Mouse (Mus musculus): Measurements from ENCODE around the gene Nrxn3. TPM values are rescaled to one million over a fixed set of nuclear protein-coding genes. Genes with fewer than 3 reads are reported as not detected.

The Nrxn3 gene
- polyA plus RNA-seq, 1 experiment from 2014 or later = 0.72 TPM

DNA sequence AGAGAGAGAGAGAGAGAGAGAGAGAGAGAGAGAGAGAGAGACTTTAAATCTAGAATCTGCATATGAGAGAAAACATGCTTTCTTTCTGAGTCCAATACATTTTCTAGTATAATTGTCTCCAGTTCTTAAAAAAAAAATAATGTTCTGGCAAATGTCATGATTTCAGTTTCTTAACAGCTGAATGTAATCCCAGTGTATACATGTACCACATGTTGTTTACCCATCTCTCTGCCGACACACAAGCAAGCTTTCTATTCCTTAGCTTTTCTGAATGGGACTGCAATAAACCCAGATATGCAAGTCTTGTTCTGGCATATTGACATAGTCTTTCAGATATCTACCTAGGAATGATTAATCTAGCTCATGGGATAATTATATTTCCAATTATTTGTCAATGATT lies 1256.5 kb downstream of the Nrxn3 start:
- H3K4me3 ChIP-seq (ENCODE audit: low read depth, low read length) = no peak overlapping the region
- TF ChIP-seq CTCF (IDR thresholded peaks at IDR 0.05; ENCODE audit: low read depth) (no peak), EP300 (IDR thresholded peaks at IDR 0.05; ENCODE audit: low read depth) (no peak)
- WGBS (ENCODE audit: insufficient replicate concordance) = 79% methylated on average over 1 of the region's 1 CpGs
- no peak for DNase-seq
- H3K4me1 ChIP-seq (ENCODE audit: insufficient read depth) = no peaks in the 10 kb centered on the region
- no peak overlapping the region for H3K4me2 ChIP-seq (ENCODE audit: low read depth, low read length)
- H3K9ac ChIP-seq (replicated peaks) = no peak overlapping the region
- no peak for ATAC-seq
- no peaks in the 10 kb centered on the region for H3K36me3 ChIP-seq (replicated peaks; ENCODE audit: insufficient read depth, low read length)
- no peaks in the 10 kb centered on the region for H3K27me3 ChIP-seq (ENCODE audit: insufficient read depth, low read length)
- H3K27ac ChIP-seq (ENCODE audit: low read depth) = no peak overlapping the region
- H3K9me3 ChIP-seq (ENCODE audit: low read length) = no peaks in the 10 kb centered on the region

DNA sequence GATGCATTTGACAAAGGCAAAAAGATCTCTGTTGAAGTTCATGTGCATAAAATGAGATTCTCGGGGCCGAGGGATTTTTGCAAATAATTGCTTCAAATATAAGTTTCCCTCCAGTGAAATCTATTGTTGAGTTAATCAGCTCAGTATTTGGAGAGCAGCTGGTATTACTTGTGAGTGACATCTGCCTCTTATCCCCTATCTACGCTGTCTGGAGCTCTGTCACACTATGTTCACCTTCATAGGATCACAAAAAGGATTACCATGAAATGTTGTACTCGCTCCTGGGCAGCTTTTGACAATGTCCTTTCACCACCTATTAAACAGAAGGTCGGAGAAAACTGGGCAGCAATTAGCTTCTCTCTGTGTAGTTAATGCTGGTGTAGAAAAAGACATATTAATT lies 1259.8 kb downstream of the Nrxn3 start:
- H3K27me3 ChIP-seq (ENCODE audit: insufficient read depth, low read length) = no peaks in the 10 kb centered on the region
- no peak overlapping the region for H3K4me2 ChIP-seq (ENCODE audit: low read depth, low read length)
- ATAC-seq = no peak
- H3K27ac ChIP-seq (ENCODE audit: low read depth) = no peak overlapping the region
- H3K9ac ChIP-seq (replicated peaks) = no peak overlapping the region
- TF ChIP-seq CTCF (IDR thresholded peaks at IDR 0.05; ENCODE audit: low read depth) (no peak), EP300 (IDR thresholded peaks at IDR 0.05; ENCODE audit: low read depth) (no peak)
- no peaks in the 10 kb centered on the region for H3K4me1 ChIP-seq (ENCODE audit: insufficient read depth)
- WGBS (ENCODE audit: insufficient replicate concordance) = 74% methylated on average over 5 of the region's 5 CpGs
- H3K36me3 ChIP-seq (replicated peaks; ENCODE audit: insufficient read depth, low read length) = no peaks in the 10 kb centered on the region
- no peak overlapping the region for H3K4me3 ChIP-seq (ENCODE audit: low read depth, low read length)
- H3K9me3 ChIP-seq (ENCODE audit: low read length) = no peaks in the 10 kb centered on the region
- DNase-seq = no peak

DNA sequence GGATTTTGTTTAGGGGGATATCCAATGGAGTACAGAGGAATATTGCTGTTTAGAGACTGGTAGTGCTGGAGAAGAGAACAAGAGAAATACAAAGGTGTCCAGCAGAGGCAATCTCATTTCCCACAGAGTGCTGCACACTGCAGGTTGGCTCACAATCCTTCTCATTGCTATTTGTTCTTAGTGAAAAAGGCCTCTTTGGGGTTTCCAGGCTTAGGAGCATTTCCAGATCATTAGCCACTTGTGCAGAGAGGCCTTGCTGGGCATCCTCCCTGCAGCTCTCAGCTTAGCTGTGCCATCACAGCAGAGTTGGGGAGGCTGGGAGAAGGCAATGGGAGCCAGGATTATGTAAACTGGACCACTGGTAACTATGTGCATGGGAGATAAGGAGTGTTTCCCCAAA lies 1260.7 kb downstream of the Nrxn3 start:
- Histone ChIP-seq H3K9me3 (ENCODE audit: low read length) (no peaks in the 10 kb centered on the region), H3K4me1 (ENCODE audit: insufficient read depth) (no peaks in the 10 kb centered on the region), H3K36me3 (replicated peaks; ENCODE audit: insufficient read depth, low read length) (no peaks in the 10 kb centered on the region), H3K27ac (ENCODE audit: low read depth) (no peak overlapping the region), H3K4me3 (ENCODE audit: low read depth, low read length) (no peak overlapping the region), H3K4me2 (ENCODE audit: low read depth, low read length) (no peak overlapping the region), H3K27me3 (ENCODE audit: insufficient read depth, low read length) (no peaks in the 10 kb centered on the region), H3K9ac (replicated peaks) (no peak overlapping the region)
- ATAC-seq = no peak
- no peak for DNase-seq
- TF ChIP-seq CTCF (IDR thresholded peaks at IDR 0.05; ENCODE audit: low read depth) (no peak), EP300 (IDR thresholded peaks at IDR 0.05; ENCODE audit: low read depth) (no peak)

DNA sequence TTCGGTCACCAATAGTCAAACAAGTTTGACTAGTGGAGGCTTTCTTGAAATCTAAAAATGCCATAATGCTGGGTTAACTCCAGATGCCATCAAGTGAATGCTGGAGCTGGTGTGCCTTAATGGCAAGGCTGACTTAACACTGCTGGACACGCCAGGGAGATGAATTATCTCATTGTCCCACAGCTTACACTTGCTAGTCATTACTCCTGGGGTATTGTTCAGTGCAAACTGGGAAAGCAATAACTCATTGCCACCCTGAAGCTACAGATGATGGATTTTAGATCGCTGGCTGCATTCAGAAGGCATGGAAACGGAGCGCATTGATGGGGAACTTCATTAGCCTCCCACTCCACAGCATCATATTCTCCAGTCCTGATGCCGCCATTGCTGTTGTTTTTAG lies 1263.5 kb downstream of the Nrxn3 start:
- H3K4me1 ChIP-seq (ENCODE audit: insufficient read depth) = no peaks in the 10 kb centered on the region
- no peaks in the 10 kb centered on the region for H3K9me3 ChIP-seq (ENCODE audit: low read length)
- H3K27me3 ChIP-seq (ENCODE audit: insufficient read depth, low read length) = no peaks in the 10 kb centered on the region
- DNase-seq (no peak), ATAC-seq (no peak)
- no peaks in the 10 kb centered on the region for H3K36me3 ChIP-seq (replicated peaks; ENCODE audit: insufficient read depth, low read length)
- no peak overlapping the region for H3K27ac ChIP-seq (ENCODE audit: low read depth)
- no peak overlapping the region for H3K4me2 ChIP-seq (ENCODE audit: low read depth, low read length)
- no peak overlapping the region for H3K9ac ChIP-seq (replicated peaks)
- no peak for TF ChIP-seq EP300 (IDR thresholded peaks at IDR 0.05; ENCODE audit: low read depth)
- TF ChIP-seq CTCF (IDR thresholded peaks at IDR 0.05; ENCODE audit: low read depth) = no peak
- 70% methylated on average over 6 of the region's 6 CpGs for WGBS (ENCODE audit: insufficient replicate concordance)
- no peak overlapping the region for H3K4me3 ChIP-seq (ENCODE audit: low read depth, low read length)

DNA sequence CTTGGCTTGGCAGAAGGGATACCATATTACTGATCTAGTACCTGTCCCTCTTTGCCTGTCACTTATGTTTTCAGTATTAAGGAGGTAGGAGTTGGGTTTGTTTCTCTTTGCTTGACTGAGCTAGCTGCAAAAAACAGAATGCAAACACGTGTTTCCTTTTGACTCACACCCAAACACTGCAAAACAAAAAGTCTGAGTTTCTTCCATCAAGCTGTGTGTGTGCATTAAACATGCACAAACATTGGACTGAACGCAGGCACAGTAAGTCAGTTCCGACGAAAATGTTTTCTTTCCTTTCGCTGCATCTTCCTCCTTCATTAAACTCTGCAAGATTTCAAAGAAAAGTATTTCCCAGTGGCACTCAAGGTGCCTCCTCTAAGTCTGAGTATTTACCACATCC lies 1270.6 kb downstream of the Nrxn3 start:
- no peaks in the 10 kb centered on the region for H3K4me1 ChIP-seq (ENCODE audit: insufficient read depth)
- no peak overlapping the region for H3K27ac ChIP-seq (ENCODE audit: low read depth)
- no peaks in the 10 kb centered on the region for H3K27me3 ChIP-seq (ENCODE audit: insufficient read depth, low read length)
- H3K36me3 ChIP-seq (replicated peaks; ENCODE audit: insufficient read depth, low read length) = no peaks in the 10 kb centered on the region
- WGBS (ENCODE audit: insufficient replicate concordance) = 80% methylated on average over 5 of the region's 5 CpGs
- TF ChIP-seq EP300 (IDR thresholded peaks at IDR 0.05; ENCODE audit: low read depth) = no peak
- no peak for ATAC-seq
- no peak overlapping the region for H3K4me3 ChIP-seq (ENCODE audit: low read depth, low read length)
- no peak overlapping the region for H3K9ac ChIP-seq (replicated peaks)
- H3K4me2 ChIP-seq (ENCODE audit: low read depth, low read length) = no peak overlapping the region
- no peaks in the 10 kb centered on the region for H3K9me3 ChIP-seq (ENCODE audit: low read length)
- DNase-seq = no peak

DNA sequence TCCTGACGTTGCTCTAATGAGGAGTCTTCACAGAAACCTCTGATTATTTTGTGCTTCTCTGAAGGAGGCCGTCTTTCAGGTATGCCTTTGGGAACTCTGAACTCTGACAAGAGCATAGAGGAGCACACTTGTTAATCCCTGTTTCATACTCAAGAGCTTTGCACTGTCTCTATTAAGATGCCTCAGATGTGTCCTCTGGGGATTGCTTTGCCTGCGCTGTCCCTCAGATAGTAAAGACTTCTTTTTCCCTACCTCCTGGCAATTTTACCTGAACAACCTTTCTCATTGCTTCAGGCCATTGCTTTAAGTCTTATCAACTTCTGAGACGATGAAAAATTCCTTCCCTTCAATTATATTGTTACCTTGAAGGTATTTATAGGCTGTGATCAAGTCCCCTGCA lies 1272.7 kb downstream of the Nrxn3 start:
- H3K4me2 ChIP-seq (ENCODE audit: low read depth, low read length) = no peak overlapping the region
- DNase-seq (no peak), ATAC-seq (no peak)
- H3K4me1 ChIP-seq (ENCODE audit: insufficient read depth) = no peaks in the 10 kb centered on the region
- TF ChIP-seq EP300 (IDR thresholded peaks at IDR 0.05; ENCODE audit: low read depth) (no peak), CTCF (IDR thresholded peaks at IDR 0.05; ENCODE audit: low read depth) (no peak)
- no peaks in the 10 kb centered on the region for H3K9me3 ChIP-seq (ENCODE audit: low read length)
- no peaks in the 10 kb centered on the region for H3K36me3 ChIP-seq (replicated peaks; ENCODE audit: insufficient read depth, low read length)
- no peak overlapping the region for H3K4me3 ChIP-seq (ENCODE audit: low read depth, low read length)
- H3K9ac ChIP-seq (replicated peaks) = no peak overlapping the region
- 66% methylated on average over 4 of the region's 4 CpGs for WGBS (ENCODE audit: insufficient replicate concordance)
- H3K27me3 ChIP-seq (ENCODE audit: insufficient read depth, low read length) = no peaks in the 10 kb centered on the region
- H3K27ac ChIP-seq (ENCODE audit: low read depth) = no peak overlapping the region

DNA sequence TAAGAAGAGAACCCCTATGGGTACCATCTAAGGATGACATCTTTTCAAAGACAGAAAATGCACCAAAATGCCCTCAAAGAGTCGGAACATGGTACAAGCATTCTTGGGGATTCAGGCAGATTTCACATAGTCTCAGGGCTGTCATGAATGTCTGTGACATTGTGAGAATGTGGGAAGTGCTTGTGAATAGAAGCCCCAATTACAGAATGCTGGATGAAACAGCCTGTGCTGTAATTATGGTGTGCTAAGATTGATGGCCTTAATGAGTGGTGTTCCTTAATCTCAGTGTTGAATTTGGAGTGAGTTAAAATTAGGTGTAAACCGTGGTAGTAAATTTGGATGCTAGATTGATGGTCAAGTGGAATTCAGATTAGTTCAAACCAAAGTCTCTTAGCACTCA lies 1287.6 kb downstream of the Nrxn3 start:
- no peak overlapping the region for H3K4me2 ChIP-seq (ENCODE audit: low read depth, low read length)
- no peaks in the 10 kb centered on the region for H3K36me3 ChIP-seq (replicated peaks; ENCODE audit: insufficient read depth, low read length)
- no peaks in the 10 kb centered on the region for H3K27me3 ChIP-seq (ENCODE audit: insufficient read depth, low read length)
- H3K4me3 ChIP-seq (ENCODE audit: low read depth, low read length) = no peak overlapping the region
- H3K9me3 ChIP-seq (ENCODE audit: low read length) = no peaks in the 10 kb centered on the region
- TF ChIP-seq CTCF (IDR thresholded peaks at IDR 0.05; ENCODE audit: low read depth) (no peak), EP300 (IDR thresholded peaks at IDR 0.05; ENCODE audit: low read depth) (no peak)
- DNase-seq (no peak), ATAC-seq (no peak)
- H3K9ac ChIP-seq (replicated peaks) = no peak overlapping the region
- H3K4me1 ChIP-seq (ENCODE audit: insufficient read depth) = no peaks in the 10 kb centered on the region
- 76% methylated on average over 2 of the region's 2 CpGs for WGBS (ENCODE audit: insufficient replicate concordance)
- H3K27ac ChIP-seq (ENCODE audit: low read depth) = no peak overlapping the region

Data from liver, postnatal 0 days (tissue).